Mouse (Mus musculus) liver, adult 2 months (tissue): ENCODE results near the gene Tlx2.

ENCODE experiments used
- CTCF ChIP-seq: fragments of 200-500 bp; IDR thresholded peaks from 2 replicates; pipeline ENCODE4 v1.5.1; 2011; ENCODE audit warnings: low read depth, low read length, control low read depth
- POLR2A ChIP-seq: fragments of 200-500 bp; IDR thresholded peaks from 2 replicates; pipeline ENCODE4 v1.6.1; 2011; ENCODE audit warnings: low read length, control low read depth; ENCODE audit not compliant: insufficient read depth; ENCODE audit errors: extremely low read depth

DNA sequence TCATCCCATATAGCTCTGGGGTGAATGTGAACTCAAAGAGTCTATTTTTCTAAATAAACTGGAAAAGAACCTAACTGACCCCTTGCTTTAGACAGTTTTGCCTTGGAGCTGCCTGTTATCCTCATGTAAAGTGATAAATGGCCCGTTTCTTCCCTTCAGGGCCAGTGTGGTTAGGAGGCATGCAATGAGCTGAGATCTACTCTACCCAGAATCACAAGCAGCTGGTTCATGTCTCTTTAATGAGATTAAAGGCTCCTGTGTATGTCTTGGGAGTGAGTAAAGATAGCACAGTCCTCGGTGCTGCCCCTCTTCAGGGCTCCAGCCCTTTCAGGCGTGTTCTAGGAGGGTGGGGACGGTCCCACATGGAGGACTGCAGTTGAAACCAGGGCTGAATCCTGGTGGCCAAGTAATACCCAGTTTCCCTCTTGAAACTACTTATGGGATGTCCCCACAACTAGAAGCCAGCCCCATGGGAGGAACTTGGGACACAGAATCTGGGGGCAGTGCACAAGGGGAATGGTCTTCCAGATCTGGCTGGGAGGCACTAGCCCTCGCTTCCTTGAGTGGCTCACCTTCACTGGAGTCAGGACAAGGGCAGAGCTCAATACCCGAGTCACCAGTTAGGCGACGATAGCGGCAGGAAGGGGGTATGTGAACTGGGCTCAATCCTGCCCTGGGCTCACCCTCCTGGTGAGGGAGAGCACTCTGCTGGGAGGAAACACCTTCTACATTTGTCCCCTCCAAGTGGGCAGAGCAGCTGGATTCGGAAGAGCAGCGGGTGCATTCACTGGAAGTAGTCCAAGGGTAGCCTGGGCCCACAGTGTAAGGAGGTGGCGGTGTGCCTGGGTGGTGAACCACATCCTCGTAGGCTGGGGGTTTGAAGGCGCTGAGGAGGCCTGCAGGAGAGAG lies 49.0 kb upstream of the Tlx2 start:
- no peak for TF ChIP-seq CTCF
- TF ChIP-seq POLR2A = no peak
